Mouse (Mus musculus) neutrophil, adult 83 days (primary cell): ENCODE measurements around the gene Oosp1. TPM values are rescaled to one million over a fixed set of nuclear protein-coding genes. Genes with fewer than 3 reads are reported as not detected.

ENCODE experiments used
- total RNA-seq, 2 experiments: library from RNA; stranded (reverse); gene quantifications; one replicate each; pipeline ENCODE4 v1.2.4; 2023

Oosp1 gene
- 1 to 10 TPM in 1 of 2 experiments, under 1 TPM in 1; 0.96 to 1.2 TPM for total RNA-seq

GRCm38 (mm10) chr19:11690839-11691238 lies at the start of gene Oosp1:
Gene Oosp1, minus strand, starts transcription at chr19:11691150.

DNA sequence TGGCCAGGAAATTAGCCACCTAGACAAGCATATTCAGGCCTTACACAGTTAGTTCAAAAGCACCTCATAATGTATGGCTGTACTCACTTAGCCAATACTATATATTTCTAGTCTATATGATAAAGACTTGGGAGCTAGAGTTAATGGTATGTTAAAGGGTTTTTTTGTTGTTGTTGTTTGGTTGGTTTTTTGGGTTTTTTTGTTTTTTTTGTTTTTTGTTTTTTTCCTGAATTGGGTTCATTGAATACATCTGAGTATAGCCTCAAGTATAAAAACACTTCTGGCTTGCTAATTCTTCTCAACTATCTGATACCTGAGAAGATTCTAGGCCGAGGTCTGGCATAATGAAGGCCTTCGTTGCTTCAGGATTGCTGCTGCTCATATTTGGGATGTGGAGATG lies 5.8 kb upstream of the Oosp1 start, which contains the start of gene Oosp3:
Gene Oosp3, plus strand, starts transcription at position 301 of the 400 bp plus-strand sequence.

GRCm38 (mm10) chr19:11660459-11660858 lies 30.5 kb downstream of the Oosp1 start, which contains the start of gene Oosp2:
Gene Oosp2, minus strand, starts transcription at chr19:11660559.

DNA sequence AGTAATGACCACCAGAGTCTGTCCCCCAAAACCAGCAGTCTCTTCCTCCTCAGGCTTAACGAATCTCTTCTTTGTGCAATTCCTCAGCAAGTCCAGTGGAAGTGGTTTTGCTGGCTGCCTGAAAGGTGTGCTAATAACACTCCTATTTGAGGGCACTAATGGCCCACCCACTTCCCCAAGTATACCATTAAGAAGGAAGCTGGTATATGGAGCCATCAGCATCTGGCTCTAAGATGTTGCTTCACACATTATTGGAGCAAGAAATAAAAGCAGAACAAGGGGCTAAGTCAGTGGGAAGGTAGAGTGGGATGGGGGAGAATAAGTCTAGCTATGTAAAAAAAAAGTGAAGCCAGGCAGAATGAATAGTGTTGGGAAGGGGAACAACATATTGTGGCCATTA lies 50.2 kb downstream of the Oosp1 start, which contains the start of gene Ms4a3:
Gene Ms4a3, minus strand, starts transcription at position 120 of the 400 bp plus-strand sequence.

GRCm38 (mm10) chr19:11623551-11623950 lies 67.4 kb downstream of the Oosp1 start, which contains the start of gene Ms4a2:
Gene Ms4a2, minus strand, starts transcription at chr19:11623719.

Other genes starting within 250 kb of the Oosp1 start
- 10 to 100 TPM; 11.0 to 11.5 TPM for gene Ms4a4b, start 247.6 kb downstream of the Oosp1 start, total RNA-seq
- 100 to 1,000 TPM; 214 to 241 TPM for gene Ms4a6c, start 221.8 kb downstream of the Oosp1 start, total RNA-seq
- gene Gm8369, start 205.2 kb downstream of the Oosp1 start, total RNA-seq = 1 to 10 TPM; 3.6 to 3.7 TPM
- 10 to 100 TPM; 28.8 to 34.3 TPM for gene Ms4a6b, start 174.6 kb downstream of the Oosp1 start, total RNA-seq
- not detected for gene Ms4a4d, start 154.3 kb downstream of the Oosp1 start, total RNA-seq
- gene Ms4a6d, start 86.3 kb downstream of the Oosp1 start, total RNA-seq = 10 to 100 TPM in 1 of 2 experiments, 1 to 10 TPM in 1; 9.6 to 10.9 TPM
- 1 to 10 TPM; 6.4 to 9.2 TPM for gene Ms4a2, start 67.4 kb downstream of the Oosp1 start, total RNA-seq
- 100 to 1,000 TPM in 1 of 2 experiments, 10 to 100 TPM in 1; 96.9 to 111 TPM for gene Ms4a3, start 50.3 kb downstream of the Oosp1 start, total RNA-seq
- gene Oosp2, start 30.6 kb downstream of the Oosp1 start, total RNA-seq = not detected
- gene Oosp3, start 5.9 kb upstream of the Oosp1 start, total RNA-seq = not detected
- not detected for gene Gif, start 56.4 kb upstream of the Oosp1 start, total RNA-seq
- gene Mrpl16, start 79.2 kb upstream of the Oosp1 start, total RNA-seq = 10 to 100 TPM; 16.7 to 17.2 TPM
- gene Stx3, start 128.3 kb upstream of the Oosp1 start, total RNA-seq = 10 to 100 TPM; 17.4 to 18.8 TPM
- not detected for gene Olfr1417, start 148.1 kb upstream of the Oosp1 start, total RNA-seq
- gene Olfr1418, start 169.9 kb upstream of the Oosp1 start, total RNA-seq = not detected
- gene Olfr1419, start 184.0 kb upstream of the Oosp1 start, total RNA-seq = not detected
- gene Olfr1420, start 195.4 kb upstream of the Oosp1 start, total RNA-seq = not detected
- gene Patl1, start 221.2 kb upstream of the Oosp1 start, total RNA-seq = 10 to 100 TPM; 29.7 to 36.8 TPM